Mouse (Mus musculus): ENCODE measurements around the gene Col4a2.

DNA sequence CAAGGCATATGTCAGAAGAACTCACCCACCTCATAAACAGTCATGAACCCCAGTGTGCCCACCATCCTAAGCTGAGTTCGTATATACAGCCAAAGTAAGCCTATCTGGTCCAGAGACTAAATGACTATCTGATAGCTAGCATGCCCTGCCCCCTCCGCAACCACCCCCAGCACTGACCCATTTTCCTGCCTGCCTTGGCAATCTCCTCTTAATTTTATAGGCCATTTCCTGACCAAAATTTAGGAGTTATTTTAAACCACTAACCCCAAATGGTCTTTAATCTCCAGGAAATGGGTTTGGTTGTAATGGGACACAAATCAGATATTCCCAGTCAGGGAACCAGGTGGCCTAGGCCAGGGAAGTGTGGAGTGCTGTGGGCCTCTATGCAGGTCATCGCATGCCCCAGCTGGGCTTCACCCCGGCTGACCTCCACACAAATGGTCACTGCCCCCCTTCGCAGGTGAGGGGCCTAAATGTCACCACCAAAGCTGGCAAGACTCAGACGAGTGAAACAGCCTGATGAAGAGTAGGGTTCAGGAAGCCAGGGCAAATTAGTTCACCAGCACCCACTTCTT is 8.5 kb upstream of the Col4a2 start:
- TF ChIP-seq CTCF (conservative IDR thresholded peaks at IDR 0.05; ENCODE audit: low read length) (no peak), POU5F1 (IDR thresholded peaks at IDR 0.05; ENCODE audit: borderline replicate concordance, low read length) (no peak), NANOG (IDR thresholded peaks at IDR 0.05; ENCODE audit: borderline replicate concordance, low read length) (no peak)
